Mouse (Mus musculus) right cerebral cortex, postnatal 14 days (tissue): Measurements from ENCODE around the gene Mutyh.
"Not testable (repeated sequence)": the region's sequence is repeated elsewhere in the genome, so short reads cannot be mapped to it uniquely, and the experiment has no call there.

Source experiments
- DNase-seq: peaks from one replicate; pipeline ENCODE4 v3.0.0; 2022

The Mutyh gene

GRCm38 (mm10) chr4:116820902-116821693 lies 13.6 kb downstream of the Mutyh start:
- DNase-seq = peak; percentile 33

GRCm38 (mm10) chr4:116821694-116822016 lies 14.1 kb downstream of the Mutyh start, which contains the start of gene Hpdl:
Gene Hpdl (minus strand): TSS chr4:116821707.
- DNase-seq = no peak

GRCm38 (mm10) chr4:116824541-116825004 lies 17.1 kb downstream of the Mutyh start:
- peak; percentile 64 for DNase-seq

- DNase-seq = no peak
These were observed 20.3 kb downstream of the Mutyh start for GRCm38 (mm10) chr4:116827819-116828218.

- DNase-seq = no peak
These were observed 22.0 kb downstream of the Mutyh start for GRCm38 (mm10) chr4:116829364-116830069.

GRCm38 (mm10) chr4:116830070-116830368 lies 22.5 kb downstream of the Mutyh start:
- no peak for DNase-seq

- no peak for DNase-seq
These were observed 31.5 kb downstream of the Mutyh start for GRCm38 (mm10) chr4:116838999-116839398.

DNA sequence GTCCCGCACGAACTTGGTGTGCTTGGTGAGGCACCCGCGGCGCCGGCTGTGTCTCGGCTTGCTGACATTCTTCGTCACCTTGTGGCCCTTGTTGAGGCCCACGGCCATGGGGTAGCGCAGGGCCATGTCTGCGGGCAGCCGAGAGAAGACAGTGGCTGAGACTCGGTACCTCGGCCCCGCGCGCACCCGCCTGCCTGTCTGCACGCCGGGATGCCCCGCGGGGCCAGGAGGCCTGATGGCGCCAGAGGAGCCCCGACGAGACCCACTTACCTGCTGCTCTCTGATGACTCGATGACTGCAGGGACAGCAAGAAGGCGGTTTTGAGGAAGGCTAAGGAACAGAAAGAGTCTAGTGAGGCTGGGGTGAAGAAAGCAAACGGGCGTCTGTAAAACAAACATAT lies 32.6 kb downstream of the Mutyh start:
- not testable (repeated sequence) for DNase-seq

DNA sequence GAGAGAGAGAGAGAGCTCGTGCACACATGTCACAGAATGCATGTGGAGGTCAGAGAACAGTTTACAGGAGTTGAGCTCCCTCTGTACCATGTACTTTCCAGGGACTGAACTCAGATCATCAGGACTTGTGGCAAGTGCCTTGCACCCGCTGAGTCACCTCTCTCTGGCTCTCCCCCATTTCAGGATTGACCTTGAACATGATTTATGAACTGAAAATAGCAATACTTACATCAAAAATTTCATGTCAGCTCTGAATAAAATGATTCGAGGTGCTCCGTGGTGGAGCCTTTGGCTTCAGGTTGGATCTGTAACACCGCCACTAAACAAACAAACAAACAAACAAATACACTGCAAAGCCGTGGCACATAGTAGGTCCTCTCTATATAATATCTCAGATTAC lies 33.3 kb downstream of the Mutyh start:
- no peak for DNase-seq

GRCm38 (mm10) chr4:116844324-116844723 lies 36.8 kb downstream of the Mutyh start:
- no peak for DNase-seq

GRCm38 (mm10) chr4:116849901-116850300 lies 42.4 kb downstream of the Mutyh start:
- DNase-seq = no peak

DNA sequence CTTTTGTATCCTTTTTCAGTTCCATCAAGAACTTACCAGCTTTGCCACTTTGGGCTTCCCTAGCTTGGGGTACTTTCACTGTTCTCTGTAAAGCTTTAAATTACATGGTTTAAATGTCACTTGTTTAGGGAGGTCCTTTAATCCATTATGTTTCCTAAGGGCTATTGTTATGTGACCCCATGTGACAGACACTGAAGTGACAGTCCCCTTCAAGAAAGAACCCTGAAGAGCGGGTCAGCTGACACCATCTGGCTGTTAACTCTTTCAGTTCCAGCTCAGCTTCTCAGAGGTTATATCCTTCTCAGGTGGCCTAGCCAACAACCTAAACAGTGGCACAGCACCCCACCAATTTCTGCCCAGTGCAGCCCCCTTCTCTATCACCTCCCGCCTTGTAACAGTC lies 46.8 kb downstream of the Mutyh start:
- DNase-seq = no peak

- DNase-seq = no peak
These were observed 49.7 kb downstream of the Mutyh start for GRCm38 (mm10) chr4:116857203-116857602.

GRCm38 (mm10) chr4:116859711-116860110 lies 52.2 kb downstream of the Mutyh start:
- no peak for DNase-seq

DNA sequence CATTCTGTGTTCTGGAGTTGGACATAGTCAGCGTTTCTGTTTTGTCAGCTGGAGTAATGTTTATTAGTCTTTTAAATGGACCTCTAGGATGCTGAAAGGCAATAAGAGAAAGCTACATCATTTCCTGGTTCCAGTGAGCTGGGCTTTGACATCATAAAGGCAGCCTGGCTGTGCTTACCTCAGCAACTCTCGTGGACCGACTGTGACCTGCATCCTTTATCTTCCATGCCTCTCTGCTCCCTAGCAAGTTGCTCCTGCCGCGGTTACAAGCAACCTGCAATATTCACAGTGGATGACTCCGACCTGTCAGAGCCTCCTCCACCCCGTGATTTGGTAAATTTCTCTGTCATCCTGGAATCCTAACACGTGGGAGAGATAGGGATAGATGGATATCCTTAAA lies 54.5 kb downstream of the Mutyh start:
- DNase-seq = no peak
